Mouse (Mus musculus): Measurements from ENCODE around the gene Igsf3. TPM values are rescaled to one million over a fixed set of nuclear protein-coding genes. Genes with fewer than 3 reads are reported as not detected.
A peak's percentile ranks its signal among the peaks of the same experiment; 100 is the strongest.

Igsf3 gene
- polyA plus RNA-seq, 1 experiment from 2014 or later = 24.8 TPM

- no peak overlapping the region for H3K4me3 ChIP-seq (ENCODE audit: low read length)
- H3K27ac ChIP-seq (ENCODE audit: low read length) = peak overlapping the region; percentile 61
- WGBS = 26% methylated on average over 5 of the region's 5 CpGs
- peak; percentile 86 for ATAC-seq (ENCODE audit: low FRiP score, low TSS enrichment)
- no peaks in the 10 kb centered on the region for H3K36me3 ChIP-seq (ENCODE audit: insufficient read depth, low read length)
- no peak overlapping the region for H3K4me2 ChIP-seq (replicated peaks; ENCODE audit: low read depth, low read length)
- H3K4me1 ChIP-seq (ENCODE audit: insufficient read depth, low read length) = peaks cover 27% of the 10 kb centered on the region
- no peaks in the 10 kb centered on the region for H3K9me3 ChIP-seq (ENCODE audit: low read length)
- no peaks in the 10 kb centered on the region for H3K27me3 ChIP-seq (ENCODE audit: insufficient read depth, low read length)
- H3K9ac ChIP-seq (replicated peaks; ENCODE audit: low read length) = peak overlapping the region; percentile 42; the same call in 1 of the 2 replicates
Measured at GRCm38 (mm10) chr3:101506179-101506578, 129.3 kb downstream of the Igsf3 start.

GRCm38 (mm10) chr3:101506970-101507702 is 130.3 kb downstream of the Igsf3 start:
- Histone ChIP-seq H3K4me2 (replicated peaks; ENCODE audit: low read depth, low read length) (0 out of 2 replicates have a peak overlapping the region, but pooled peaks have one; percentile 8), H3K27ac (ENCODE audit: low read length) (peak overlapping the region; percentile 83)
- WGBS = 36% methylated on average over 14 of the region's 14 CpGs

GRCm38 (mm10) chr3:101507766-101508165 is 130.9 kb downstream of the Igsf3 start:
- Histone ChIP-seq H3K9me3 (ENCODE audit: low read length) (no peaks in the 10 kb centered on the region; the same call in 1 of the 2 replicates), H3K4me2 (replicated peaks; ENCODE audit: low read depth, low read length) (no peak overlapping the region), H3K36me3 (ENCODE audit: insufficient read depth, low read length) (no peaks in the 10 kb centered on the region), H3K4me1 (ENCODE audit: insufficient read depth, low read length) (peaks cover 28% of the 10 kb centered on the region), H3K9ac (replicated peaks; ENCODE audit: low read length) (peak overlapping the region; percentile 24; the same call in 1 of the 2 replicates), H3K27ac (ENCODE audit: low read length) (peak overlapping the region; percentile 83), H3K4me3 (ENCODE audit: low read length) (no peak overlapping the region), H3K27me3 (ENCODE audit: insufficient read depth, low read length) (no peaks in the 10 kb centered on the region)
- 43% methylated on average over 3 of the region's 3 CpGs for WGBS
- peak; percentile 18; the same call in 1 of the 2 replicates for ATAC-seq (ENCODE audit: low FRiP score, low TSS enrichment)

More at GRCm38 (mm10) chr3:101506970-101507702, 130.3 kb downstream of the Igsf3 start:
- no peaks in the 10 kb centered on the region; the same call in 1 of the 2 replicates for H3K9me3 ChIP-seq (ENCODE audit: low read length)
- no peaks in the 10 kb centered on the region for H3K27me3 ChIP-seq (ENCODE audit: insufficient read depth, low read length)
- no peak overlapping the region for H3K4me3 ChIP-seq (ENCODE audit: low read length)
- H3K36me3 ChIP-seq (ENCODE audit: insufficient read depth, low read length) = no peaks in the 10 kb centered on the region
- H3K9ac ChIP-seq (replicated peaks; ENCODE audit: low read length) = peak overlapping the region; percentile 24; the same call in 1 of the 2 replicates
- 0 out of 2 replicates have a peak, but pooled peaks have one; percentile 21 for ATAC-seq (ENCODE audit: low FRiP score, low TSS enrichment)
- H3K4me1 ChIP-seq (ENCODE audit: insufficient read depth, low read length) = peaks cover 27% of the 10 kb centered on the region

GRCm38 (mm10) chr3:101509707-101510544 is 133.0 kb downstream of the Igsf3 start:
- peak overlapping the region; percentile 23; the same call in 1 of the 2 replicates for H3K27ac ChIP-seq (ENCODE audit: low read length)
- H3K36me3 ChIP-seq (ENCODE audit: insufficient read depth, low read length) = no peaks in the 10 kb centered on the region
- H3K27me3 ChIP-seq (ENCODE audit: insufficient read depth, low read length) = no peaks in the 10 kb centered on the region
- peaks cover 48% of the 10 kb centered on the region for H3K4me1 ChIP-seq (ENCODE audit: insufficient read depth, low read length)
- no peak overlapping the region for H3K4me3 ChIP-seq (ENCODE audit: low read length)
- no peaks in the 10 kb centered on the region; the same call in 1 of the 2 replicates for H3K9me3 ChIP-seq (ENCODE audit: low read length)
- ATAC-seq (ENCODE audit: low FRiP score, low TSS enrichment) = no peak
- WGBS = 71% methylated on average over 10 of the region's 10 CpGs
- H3K9ac ChIP-seq (replicated peaks; ENCODE audit: low read length) = peak overlapping the region; percentile 14; the same call in 1 of the 2 replicates
- H3K4me2 ChIP-seq (replicated peaks; ENCODE audit: low read depth, low read length) = no peak overlapping the region

- H3K27ac ChIP-seq (ENCODE audit: low read length) = no peak overlapping the region
- no peak overlapping the region for H3K9ac ChIP-seq (replicated peaks; ENCODE audit: low read length)
- H3K9me3 ChIP-seq (ENCODE audit: low read length) = no peaks in the 10 kb centered on the region; the same call in 1 of the 2 replicates
- peaks cover 53% of the 10 kb centered on the region for H3K4me1 ChIP-seq (ENCODE audit: insufficient read depth, low read length)
- H3K27me3 ChIP-seq (ENCODE audit: insufficient read depth, low read length) = no peaks in the 10 kb centered on the region
- 83% methylated on average over 5 of the region's 5 CpGs for WGBS
- ATAC-seq (ENCODE audit: low FRiP score, low TSS enrichment) = no peak
- no peak overlapping the region for H3K4me2 ChIP-seq (replicated peaks; ENCODE audit: low read depth, low read length)
- H3K4me3 ChIP-seq (ENCODE audit: low read length) = no peak overlapping the region
- H3K36me3 ChIP-seq (ENCODE audit: insufficient read depth, low read length) = no peaks in the 10 kb centered on the region
Measured at GRCm38 (mm10) chr3:101510632-101511031, 133.7 kb downstream of the Igsf3 start.

Other genes starting within 250 kb of the Igsf3 start
- gene Cd2, start 89.1 kb upstream of the Igsf3 start, polyA plus RNA-seq (2015; fragmentation: Nextera tagmentation; extraction: Ambion mirVana) = 0.22 TPM in 1 of 2 replicates, not detected in the other
- 362 and 426 TPM in 2 replicates for gene Atp1a1, start 227.6 kb downstream of the Igsf3 start, polyA plus RNA-seq (2015; fragmentation: Nextera tagmentation; extraction: Ambion mirVana)

Data from kidney, embryonic 16.5 days (tissue).